ENCODE assay signal across 12 mouse cellular contexts in the genomic region with DNA sequence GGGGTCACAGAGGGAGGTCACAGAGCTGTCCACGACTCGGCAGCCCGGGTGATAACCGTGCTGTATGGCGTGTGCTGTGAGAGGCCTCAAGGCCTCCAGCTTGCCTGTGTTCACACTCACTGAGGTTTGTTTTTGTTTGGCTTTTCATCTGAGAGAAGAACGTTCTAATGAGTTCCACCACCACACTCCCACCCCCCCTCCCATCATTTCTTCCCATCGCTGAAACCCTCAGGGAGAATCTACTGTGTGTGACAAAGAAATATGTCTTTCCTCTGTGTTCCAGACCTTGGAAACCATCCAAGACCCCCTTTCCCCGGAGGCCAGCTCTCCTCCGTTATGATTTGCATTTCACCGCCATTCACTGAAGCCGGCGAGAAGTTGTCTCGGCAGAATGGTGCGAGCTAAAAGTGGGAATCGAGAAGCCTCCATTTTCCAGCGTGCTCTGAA.
DNase-seq lines count a peak whose midpoint lies in the region; ATAC-seq and TF ChIP-seq lines count a peak whose summit lies in the region.
"Had no signal": no experiment of that assay in that cellular context is flagged by ENCODE, and none has a peak within 500 bp of the region (broad histone marks: within the 10 kb centered on the region; RNA-seq: fewer than 3 reads in every experiment).

No protein-coding gene starts in this region.

- H3K4me3 ChIP-seq in embryonic facial prominence, embryonic 12.5 days, result no peak overlapping the region
- H3K4me3 ChIP-seq in embryonic facial prominence, embryonic 10.5 days, result no peak overlapping the region
- H3K4me3 ChIP-seq in left cerebral cortex, adult 2 months, result no peak overlapping the region; the same call in 1 of the 2 replicates
- no peak overlapping the region for H3K4me3 ChIP-seq in forebrain, embryonic 14.5 days (ENCODE audit: low read depth, low read length)
- H3K4me3 ChIP-seq in midbrain, embryonic 14.5 days (replicated peaks; ENCODE audit: low read depth, low read length), result no peak overlapping the region
- H3K4me3 ChIP-seq: liver, embryonic 15.5 days had no signal

- H3K9ac ChIP-seq in embryonic facial prominence, embryonic 12.5 days, result no peak overlapping the region
- no peak overlapping the region for H3K9ac ChIP-seq in forebrain, embryonic 14.5 days (ENCODE audit: low read length)
- no peak overlapping the region for H3K9ac ChIP-seq in midbrain, embryonic 14.5 days (replicated peaks; ENCODE audit: low read length)
- H3K9ac ChIP-seq: liver, embryonic 15.5 days had no signal

- intact Hi-C loops in left cerebral cortex, adult 2 months (cut with DNase I), result no loop called here

- H3K4me2 ChIP-seq in embryonic facial prominence, embryonic 12.5 days (replicated peaks), result peak overlapping the region; percentile 24
- peak overlapping the region; percentile 34 for H3K4me2 ChIP-seq in forebrain, embryonic 14.5 days (ENCODE audit: low read length)
- H3K4me2 ChIP-seq in midbrain, embryonic 14.5 days (ENCODE audit: low read length), result peak overlapping the region; percentile 37
- H3K4me2 ChIP-seq: liver, embryonic 15.5 days had no signal

- WGBS in embryonic facial prominence, embryonic 12.5 days, result 33% methylated on average over 16 of the region's 16 CpGs
- 62% methylated on average over 16 of the region's 16 CpGs for WGBS in embryonic facial prominence, embryonic 10.5 days
- 15% methylated on average over 16 of the region's 16 CpGs for WGBS in forebrain, embryonic 14.5 days
- 21% methylated on average over 16 of the region's 16 CpGs for WGBS in midbrain, embryonic 14.5 days

- peak overlapping the region; percentile 54; the same call in 1 of the 2 replicates for H3K27ac ChIP-seq in embryonic facial prominence, embryonic 12.5 days
- H3K27ac ChIP-seq in embryonic facial prominence, embryonic 10.5 days (replicated peaks), result no peak overlapping the region
- H3K27ac ChIP-seq in left cerebral cortex, adult 2 months, result 0 out of 2 replicates have a peak overlapping the region, but pooled peaks have one; percentile 28
- peak overlapping the region; percentile 78 for H3K27ac ChIP-seq in forebrain, embryonic 14.5 days (ENCODE audit: low read depth, low read length)
- H3K27ac ChIP-seq in midbrain, embryonic 14.5 days (replicated peaks; ENCODE audit: low read depth, low read length), result no peak overlapping the region; the same call in 1 of the 2 replicates
- H3K27ac ChIP-seq: liver, embryonic 15.5 days had no signal

- H3K27me3 ChIP-seq in embryonic facial prominence, embryonic 12.5 days, result no peaks in the 10 kb centered on the region
- no peaks in the 10 kb centered on the region for H3K27me3 ChIP-seq in embryonic facial prominence, embryonic 10.5 days (replicated peaks; ENCODE audit: low read depth, poor library complexity, severe bottlenecking)
- no peaks in the 10 kb centered on the region for H3K27me3 ChIP-seq in forebrain, embryonic 14.5 days (replicated peaks; ENCODE audit: control insufficient read depth, insufficient read depth, low read length)
- no peaks in the 10 kb centered on the region for H3K27me3 ChIP-seq in midbrain, embryonic 14.5 days (ENCODE audit: control insufficient read depth, insufficient read depth, low read length)
- H3K27me3 ChIP-seq: liver, embryonic 15.5 days had no signal

- no peak for DNase-seq in embryonic facial prominence, embryonic 10.5 days (ENCODE audit: low spot score)
- DNase-seq in left cerebral cortex, adult 2 months (ENCODE audit: extremely low spot score in 1 of 2, low spot score in 2 of 2), result no peak
- no peak for DNase-seq in left cerebral cortex, adult 8-10 months (ENCODE audit: low spot score in 2 of 2)
- DNase-seq in forebrain, embryonic 14.5 days (ENCODE audit: low spot score), result peak; percentile 81
- peak; percentile 78 for DNase-seq in midbrain, embryonic 14.5 days
- DNase-seq in layer of hippocampus, adult 11-12 months (ENCODE audit: low spot score), result no peak
- DNase-seq in adrenal gland, adult 18-20 months (ENCODE audit: low spot score in 2 of 2), result no peak
- DNase-seq: gastrocnemius, postnatal 25 days; thymus, adult 2 months had no signal

- H3K4me1 ChIP-seq in embryonic facial prominence, embryonic 12.5 days, result peaks cover 19% of the 10 kb centered on the region
- H3K4me1 ChIP-seq in embryonic facial prominence, embryonic 10.5 days, result peaks cover 28% of the 10 kb centered on the region
- H3K4me1 ChIP-seq in forebrain, embryonic 14.5 days (ENCODE audit: control insufficient read depth, insufficient read depth, low read length), result peaks cover 19% of the 10 kb centered on the region
- peaks cover 9% of the 10 kb centered on the region; the same call in 1 of the 2 replicates for H3K4me1 ChIP-seq in midbrain, embryonic 14.5 days (ENCODE audit: control insufficient read depth, insufficient read depth, low read length)
- H3K4me1 ChIP-seq: liver, embryonic 15.5 days had no signal

- no peak for ATAC-seq in embryonic facial prominence, embryonic 12.5 days (ENCODE audit: insufficient number of reproducible peaks, insufficient read depth, low FRiP score, low TSS enrichment)
- ATAC-seq in forebrain, embryonic 14.5 days, result peak; percentile 38
- ATAC-seq in midbrain, embryonic 14.5 days (ENCODE audit: low FRiP score, low TSS enrichment), result peak; percentile 59
- ATAC-seq: Patski had no signal

- no peaks in the 10 kb centered on the region for H3K9me3 ChIP-seq in embryonic facial prominence, embryonic 12.5 days
- H3K9me3 ChIP-seq in embryonic facial prominence, embryonic 10.5 days, result no peaks in the 10 kb centered on the region
- no peaks in the 10 kb centered on the region for H3K9me3 ChIP-seq in forebrain, embryonic 14.5 days (replicated peaks; ENCODE audit: control insufficient read depth, low read length)
- H3K9me3 ChIP-seq in midbrain, embryonic 14.5 days (ENCODE audit: control insufficient read depth, low read length), result no peaks in the 10 kb centered on the region
- H3K9me3 ChIP-seq: liver, embryonic 15.5 days had no signal

- TF ChIP-seq CTCF in left cerebral cortex, adult 2 months (IDR thresholded peaks at IDR 0.05), result no peak

- H3K36me3 ChIP-seq in embryonic facial prominence, embryonic 12.5 days, result no peaks in the 10 kb centered on the region
- H3K36me3 ChIP-seq in embryonic facial prominence, embryonic 10.5 days (replicated peaks), result no peaks in the 10 kb centered on the region
- H3K36me3 ChIP-seq in forebrain, embryonic 14.5 days (ENCODE audit: control insufficient read depth, insufficient read depth, low read length), result no peaks in the 10 kb centered on the region
- H3K36me3 ChIP-seq in midbrain, embryonic 14.5 days (ENCODE audit: control insufficient read depth, insufficient read depth, low read length), result no peaks in the 10 kb centered on the region
- H3K36me3 ChIP-seq: liver, embryonic 15.5 days had no signal

Comparison
In these comparisons a context has a peak if more than half of its experiments do, and no peak if none do; other contexts are left out.
1. H3K27ac ChIP-seq: peak in embryonic facial prominence, embryonic 12.5 days (single experiment), left cerebral cortex, adult 2 months (single experiment) and forebrain, embryonic 14.5 days (single experiment); none in embryonic facial prominence, embryonic 10.5 days (single experiment) and midbrain, embryonic 14.5 days (single experiment).
2. DNase-seq: peak in forebrain, embryonic 14.5 days (single experiment) and midbrain, embryonic 14.5 days (single experiment); none in embryonic facial prominence, embryonic 10.5 days (single experiment), left cerebral cortex, adult 2 months (0 of 2), left cerebral cortex, adult 8-10 months (0 of 2), layer of hippocampus, adult 11-12 months (single experiment) and adrenal gland, adult 18-20 months (0 of 2).
3. Peak in every context shown above with its lines, with median percentiles within 50 percentile points of each other: H3K4me2 ChIP-seq.